Mouse (Mus musculus) heart, embryonic 14.5 days (tissue): Measurements from ENCODE around the gene Cdk20. TPM values are rescaled to one million over a fixed set of nuclear protein-coding genes. Genes with fewer than 3 reads are reported as not detected.
A peak's percentile ranks its signal among the peaks of the same experiment; 100 is the strongest.

Experiments
- ATAC-seq: fragments of 200-750 bp; cut with Nextera tagmentation; 2 replicates; pipeline ENCODE4 v1.8.0; 2017; ENCODE audit warnings: low read depth, moderate TSS enrichment; ENCODE audit not compliant: insufficient number of reproducible peaks, insufficient read depth, low FRiP score
- H3K27ac ChIP-seq, 2 experiments: fragments of 200-500 bp in 1 of 2; fragments of 300-500 bp in 1 of 2; sonication (generic) in 1 of 2; replicated peaks in 1 of 2; 2 replicates each; pipeline ENCODE4 v1.5.1; 2012 to 2014; ENCODE audit warnings: low read depth in 2 of 2, low read length in 2 of 2, control low read depth in 1 of 2, mild to moderate bottlenecking in 1 of 2, mixed read lengths in 1 of 2; ENCODE audit not compliant: control insufficient read depth in 1 of 2, insufficient read depth in 1 of 2
- H3K27me3 ChIP-seq: fragments of 300-500 bp; sonication (generic); 2 replicates; pipeline ENCODE4 v1.6.1; 2014; ENCODE audit warnings: mild to moderate bottlenecking, low read length, control low read depth; ENCODE audit not compliant: control insufficient read depth, insufficient read depth
- H3K36me3 ChIP-seq: fragments of 300-500 bp; sonication (generic); 2 replicates; pipeline ENCODE4 v1.6.1; 2014; ENCODE audit warnings: mild to moderate bottlenecking, control low read depth, low read length, mixed read lengths; ENCODE audit not compliant: control insufficient read depth, insufficient read depth
- H3K4me1 ChIP-seq, 2 experiments: fragments of 200-500 bp in 1 of 2; fragments of 300-500 bp in 1 of 2; sonication (generic) in 1 of 2; 2 replicates each; pipeline ENCODE4 v1.6.1; 2012 to 2014; ENCODE audit warnings: low read length in 2 of 2, control low read depth in 1 of 2, mixed read lengths in 1 of 2; ENCODE audit not compliant: control insufficient read depth in 2 of 2, insufficient read depth in 2 of 2
- H3K4me2 ChIP-seq: fragments of 300-500 bp; sonication (generic); 2 replicates; pipeline ENCODE4 v1.6.1; 2014; ENCODE audit warnings: mild to moderate bottlenecking, low read length
- H3K4me3 ChIP-seq, 2 experiments: fragments of 200-500 bp in 1 of 2; fragments of 300-500 bp in 1 of 2; sonication (generic) in 1 of 2; 2 replicates each; pipeline ENCODE4 v1.5.1; 2012 to 2014; ENCODE audit warnings: low read length in 2 of 2, mild to moderate bottlenecking in 2 of 2, control low read depth in 1 of 2, low read depth in 1 of 2, moderate library complexity in 1 of 2; ENCODE audit not compliant: control insufficient read depth in 1 of 2, insufficient read depth in 1 of 2
- H3K9ac ChIP-seq: fragments of 300-500 bp; sonication (generic); 2 replicates; pipeline ENCODE4 v1.6.1; 2014; ENCODE audit warnings: mild to moderate bottlenecking, low read length
- H3K9me3 ChIP-seq: fragments of 300-500 bp; sonication (generic); 2 replicates; pipeline ENCODE4 v1.6.1; 2016; ENCODE audit warnings: low read length, control low read depth; ENCODE audit not compliant: control insufficient read depth
- WGBS: fragments of 180-500 bp; shearing (Covaris S2); extraction: QIAGEN DNeasy Blood & Tissue Kit; methylation state at CpG from one replicate; pipeline ENCODE4 v1.1.7; 2014; 5-methylcytosine and 5-hydroxymethylcytosine counted together
- polyA plus RNA-seq: library from polyadenylated mRNA; unstranded; fragments of >200 nt; fragmentation: Nextera tagmentation; extraction: Ambion mirVana; gene quantifications from 2 replicates; pipeline ENCODE4 v1.2.1, GENCODE M21; 2014

The Cdk20 gene
- polyA plus RNA-seq, 1 experiment from 2014 or later = 4.4 TPM

GRCm38 (mm10) chr13:64421952-64422606 is 10.0 kb upstream of the Cdk20 start:
- 72% methylated on average over 7 of the region's 7 CpGs for WGBS
- no peak overlapping the region for H3K4me2 ChIP-seq
- H3K4me1 ChIP-seq = peaks cover 3 to 6% of the 10 kb centered on the region in 2 experiments; a peak in 3 of 4 replicates
- no peak for ATAC-seq
- H3K36me3 ChIP-seq = no peaks in the 10 kb centered on the region
- H3K4me3 ChIP-seq = no peak overlapping the region
- no peak overlapping the region for H3K9ac ChIP-seq
- H3K9me3 ChIP-seq = no peaks in the 10 kb centered on the region
- H3K27ac ChIP-seq = peak overlapping the region; percentile 24 to 34; a peak in 1 of 4 replicates
- no peaks in the 10 kb centered on the region for H3K27me3 ChIP-seq

GRCm38 (mm10) chr13:64422607-64422957 is 9.5 kb upstream of the Cdk20 start:
- H3K9ac ChIP-seq = no peak overlapping the region
- no peaks in the 10 kb centered on the region for H3K27me3 ChIP-seq
- no peaks in the 10 kb centered on the region for H3K36me3 ChIP-seq
- no peaks in the 10 kb centered on the region for H3K9me3 ChIP-seq
- no peak for ATAC-seq
- H3K27ac ChIP-seq = peak overlapping the region; percentile 24 to 34; a peak in 1 of 4 replicates
- WGBS = 87% methylated on average over 6 of the region's 6 CpGs
- H3K4me3 ChIP-seq = no peak overlapping the region
- peaks cover 3 to 6% of the 10 kb centered on the region in 2 experiments; a peak in 3 of 4 replicates for H3K4me1 ChIP-seq
- no peak overlapping the region for H3K4me2 ChIP-seq

DNA sequence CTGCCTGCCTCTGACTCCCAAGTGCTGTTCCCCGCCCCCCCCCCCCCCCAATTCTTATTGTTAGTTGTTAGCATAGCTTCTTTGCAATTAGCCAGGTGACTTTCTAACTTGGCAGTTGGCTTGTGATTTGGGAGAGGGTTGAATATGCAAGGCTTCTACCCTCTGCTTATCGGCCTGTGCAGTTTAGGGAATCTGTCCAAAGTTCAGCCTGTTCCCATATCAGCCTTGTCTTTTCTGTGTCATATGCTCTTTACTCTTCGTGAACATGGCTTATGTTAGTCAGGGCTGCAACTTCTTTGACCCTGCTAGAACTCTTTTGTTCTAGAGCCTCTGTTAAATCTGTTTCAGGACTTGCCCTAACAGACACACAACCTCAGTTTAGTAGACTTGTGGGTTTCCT is 7.8 kb upstream of the Cdk20 start:
- Histone ChIP-seq H3K4me3 (no peak overlapping the region), H3K4me2 (no peak overlapping the region), H3K36me3 (no peaks in the 10 kb centered on the region), H3K4me1 (peaks cover 3 to 6% of the 10 kb centered on the region in 2 experiments; a peak in 3 of 4 replicates), H3K27me3 (no peaks in the 10 kb centered on the region), H3K9ac (no peak overlapping the region), H3K27ac (no peak overlapping the region), H3K9me3 (no peaks in the 10 kb centered on the region)
- ATAC-seq = no peak
- WGBS = 63% methylated on average over 3 of the region's 3 CpGs

- no peaks in the 10 kb centered on the region for H3K36me3 ChIP-seq
- H3K4me2 ChIP-seq = no peak overlapping the region
- H3K27ac ChIP-seq = no peak overlapping the region
- H3K27me3 ChIP-seq = no peaks in the 10 kb centered on the region
- H3K9ac ChIP-seq = no peak overlapping the region
- no peak overlapping the region for H3K4me3 ChIP-seq
- no peak for ATAC-seq
- no peaks in the 10 kb centered on the region for H3K9me3 ChIP-seq
- WGBS = 58% methylated on average over 1 of the region's 1 CpGs
- peaks cover 3 to 6% of the 10 kb centered on the region in 2 experiments; a peak in 3 of 4 replicates for H3K4me1 ChIP-seq
Observed at GRCm38 (mm10) chr13:64425280-64425679, 6.8 kb upstream of the Cdk20 start.

DNA sequence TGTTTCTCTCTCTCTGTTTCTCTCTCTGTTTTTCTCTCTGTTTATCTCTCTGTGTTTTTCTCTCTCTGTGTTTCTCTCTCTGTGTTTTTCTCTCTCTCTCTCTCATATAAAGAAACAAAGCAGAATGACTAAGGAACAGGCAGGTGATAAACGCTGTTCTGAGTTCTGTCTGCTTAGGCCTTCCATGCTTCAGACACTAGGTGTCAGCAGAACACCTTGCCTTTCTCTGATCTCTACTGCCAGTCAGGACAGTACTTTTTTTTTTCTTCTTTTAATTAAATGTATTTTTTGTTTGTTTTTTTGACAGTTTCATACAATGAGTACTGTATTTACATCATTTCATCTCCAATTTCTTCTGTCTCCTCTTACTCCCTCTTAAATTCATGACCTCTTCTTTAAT is 2.8 kb upstream of the Cdk20 start:
- no peaks in the 10 kb centered on the region for H3K27me3 ChIP-seq
- H3K9ac ChIP-seq = no peak overlapping the region
- WGBS = 13% methylated on average over 1 of the region's 1 CpGs
- no peak overlapping the region for H3K4me3 ChIP-seq
- no peak overlapping the region for H3K27ac ChIP-seq
- no peaks in the 10 kb centered on the region for H3K9me3 ChIP-seq
- no peak overlapping the region for H3K4me2 ChIP-seq
- no peak for ATAC-seq
- H3K36me3 ChIP-seq = no peaks in the 10 kb centered on the region
- H3K4me1 ChIP-seq = peaks cover 0 to 3% of the 10 kb centered on the region in 2 experiments; a peak in 1 of 4 replicates

DNA sequence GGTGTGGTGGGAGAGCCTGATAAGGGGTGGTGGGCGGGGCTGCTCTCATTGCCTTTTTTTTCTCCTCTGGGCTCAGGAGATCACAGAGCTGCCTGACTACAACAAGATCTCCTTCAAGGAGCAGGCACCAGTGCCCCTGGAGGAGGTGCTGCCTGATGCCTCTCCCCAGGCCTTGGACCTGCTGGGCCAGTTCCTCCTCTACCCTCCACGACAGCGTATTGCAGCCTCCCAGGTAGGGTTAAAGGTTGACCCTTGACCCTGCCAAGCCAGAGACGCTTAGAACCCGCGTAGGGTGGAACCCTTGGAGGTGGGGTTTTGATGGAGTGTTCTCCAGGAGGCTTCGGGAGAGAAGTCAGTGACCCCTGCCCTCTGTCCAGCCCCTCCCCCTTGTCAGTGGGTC is 5.7 kb downstream of the Cdk20 start:
- ATAC-seq = no peak
- H3K27ac ChIP-seq = no peak overlapping the region
- H3K4me1 ChIP-seq = peaks cover 0 to 2% of the 10 kb centered on the region in 2 experiments; a peak in 1 of 4 replicates
- no peak overlapping the region for H3K4me2 ChIP-seq
- no peak overlapping the region for H3K9ac ChIP-seq
- 69% methylated on average over 6 of the region's 7 CpGs for WGBS
- no peaks in the 10 kb centered on the region for H3K27me3 ChIP-seq
- no peaks in the 10 kb centered on the region for H3K36me3 ChIP-seq
- H3K4me3 ChIP-seq = no peak overlapping the region
- no peaks in the 10 kb centered on the region for H3K9me3 ChIP-seq

- no peaks in the 10 kb centered on the region for H3K9me3 ChIP-seq
- 51% methylated on average over 9 of the region's 9 CpGs for WGBS
- ATAC-seq = 0 out of 2 replicates have a peak, but pooled peaks have one; percentile 23
Observed at GRCm38 (mm10) chr13:64438863-64439452, 6.8 kb downstream of the Cdk20 start.

More at GRCm38 (mm10) chr13:64438863-64439452, 6.8 kb downstream of the Cdk20 start:
- no peaks in the 10 kb centered on the region for H3K4me1 ChIP-seq
- H3K27me3 ChIP-seq = no peaks in the 10 kb centered on the region
- H3K9ac ChIP-seq = no peak overlapping the region
- H3K4me3 ChIP-seq = no peak overlapping the region
- H3K4me2 ChIP-seq = no peak overlapping the region
- H3K36me3 ChIP-seq = no peaks in the 10 kb centered on the region
- H3K27ac ChIP-seq = no peak overlapping the region
